Mouse (Mus musculus) cerebellum, adult 2 months (tissue): ENCODE measurements around the gene Pck2.

Source experiments
- CTCF ChIP-seq: fragments of 200-500 bp; IDR thresholded peaks from 2 replicates; pipeline ENCODE4 v1.5.1; 2011; ENCODE audit warnings: low read depth, mild to moderate bottlenecking, control low read depth, low read length, moderate library complexity, borderline replicate concordance; ENCODE audit not compliant: insufficient read depth
- POLR2A ChIP-seq: fragments of 200-500 bp; IDR thresholded peaks from 2 replicates; pipeline ENCODE4 v1.6.1; 2011; ENCODE audit warnings: low read length, control low read depth, borderline replicate concordance; ENCODE audit not compliant: insufficient read depth

- TF ChIP-seq CTCF (no peak), POLR2A (no peak)
Observed at GRCm38 (mm10) chr14:55542268-55542667, 2.2 kb downstream of the Pck2 start.
